Mouse (Mus musculus) erythroid progenitor cell, adult 5-6 weeks (primary cell): ENCODE results near the gene Asap3. TPM values are rescaled to one million over a fixed set of nuclear protein-coding genes. Genes with fewer than 3 reads are reported as not detected.

Source experiments
- ATAC-seq: replicated peaks from 2 replicates; pipeline ENCODE4 v1.8.0; 2016; ENCODE audit warnings: moderate number of reproducible peaks, mild to moderate bottlenecking, moderate TSS enrichment, inconsistent platforms; ENCODE audit not compliant: poor library complexity, low FRiP score, severe bottlenecking
- total RNA-seq, 2 experiments: library from RNA; stranded (forward) in 1 of 2; stranded (reverse) in 1 of 2; fragments of 150-400 nt in 1 of 2; fragments of 186-747, 209-891 nt in 1 of 2; gene quantifications; 2 replicates each; pipeline versions ENCODE4 v1.2.3 to v1.2.4; 2015 to 2017; ENCODE audit warnings: low replicate concordance in 2 of 2

Gene Asap3
- total RNA-seq, 2 experiments from 2014 or later, result 0.53 TPM; not detected in 1

- ATAC-seq, result peak; percentile 92
Measured at GRCm38 (mm10) chr4:136285811-136286371, 79.7 kb downstream of the Asap3 start.

DNA sequence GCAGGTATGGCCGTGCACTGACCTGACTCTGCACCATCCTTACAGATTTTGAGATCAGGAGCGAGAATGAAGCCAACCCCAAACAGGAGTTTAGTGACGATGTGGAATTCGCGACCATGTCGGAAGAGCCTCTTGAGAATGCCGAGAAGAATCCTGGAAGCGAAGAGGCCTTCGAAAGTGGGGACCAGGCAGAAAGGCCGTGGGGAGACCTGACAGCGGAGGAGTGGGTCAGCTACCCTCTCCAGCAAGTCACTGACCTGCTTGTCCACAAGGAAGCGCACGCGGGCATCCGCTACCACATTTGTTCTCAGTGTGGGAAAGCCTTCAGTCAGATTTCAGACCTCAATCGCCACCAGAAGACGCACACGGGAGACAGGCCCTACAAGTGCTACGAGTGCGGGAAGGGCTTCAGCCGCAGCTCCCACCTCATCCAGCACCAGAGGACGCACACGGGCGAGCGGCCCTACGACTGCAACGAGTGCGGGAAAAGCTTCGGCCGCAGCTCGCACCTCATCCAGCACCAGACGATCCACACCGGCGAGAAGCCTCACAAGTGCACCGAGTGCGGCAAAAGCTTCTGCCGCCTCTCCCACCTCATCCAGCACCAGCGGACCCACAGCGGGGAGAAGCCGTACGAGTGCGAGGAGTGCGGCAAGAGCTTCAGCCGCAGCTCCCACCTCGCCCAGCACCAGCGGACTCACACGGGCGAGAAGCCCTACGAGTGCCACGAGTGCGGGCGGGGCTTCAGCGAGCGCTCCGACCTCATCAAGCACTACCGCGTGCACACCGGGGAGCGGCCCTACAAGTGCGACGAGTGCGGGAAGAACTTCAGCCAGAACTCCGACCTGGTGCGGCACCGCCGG lies 84.0 kb downstream of the Asap3 start:
- no peak for ATAC-seq

GRCm38 (mm10) chr4:136290781-136291595 lies 84.8 kb downstream of the Asap3 start:
- ATAC-seq, result no peak

DNA sequence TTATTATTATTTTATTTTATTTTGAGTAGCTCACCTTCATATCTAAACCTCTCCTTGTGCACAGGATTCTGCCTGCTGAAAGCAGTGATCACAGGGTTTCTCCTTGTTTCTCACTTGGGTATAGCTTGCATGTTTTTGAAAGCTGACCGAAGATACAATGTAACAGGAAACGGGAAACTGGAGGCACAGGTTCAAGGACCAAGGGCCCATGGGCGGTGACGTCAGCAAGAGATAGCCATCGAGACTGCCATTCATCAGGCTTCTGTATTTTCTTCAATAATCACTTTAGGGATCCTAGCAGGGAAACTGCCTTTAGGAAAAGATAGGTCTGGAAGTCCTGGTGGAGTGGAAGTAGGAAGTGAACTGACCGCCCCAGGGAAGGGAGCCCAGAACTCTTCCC lies 85.5 kb downstream of the Asap3 start:
- ATAC-seq, result no peak

Other genes with a start within 250 kb of the Asap3 start
- 1.4 and 6.3 TPM in 2 replicates for gene Gale, start 242.6 kb upstream of the Asap3 start, total RNA-seq (2015; ENCODE audit: low replicate concordance)
- gene Gale, start 242.6 kb upstream of the Asap3 start, total RNA-seq (2017; ENCODE audit: low replicate concordance), result 3.6 and 12.2 TPM in 2 replicates
- gene Lypla2, start 233.7 kb upstream of the Asap3 start, total RNA-seq (2015; ENCODE audit: low replicate concordance), result 16.3 and 18.7 TPM in 2 replicates
- 6.3 and 12.9 TPM in 2 replicates for gene Lypla2, start 233.7 kb upstream of the Asap3 start, total RNA-seq (2017; ENCODE audit: low replicate concordance)
- 85.8 and 92.6 TPM in 2 replicates for gene Pithd1, start 219.1 kb upstream of the Asap3 start, total RNA-seq (2015; ENCODE audit: low replicate concordance)
- gene Pithd1, start 219.1 kb upstream of the Asap3 start, total RNA-seq (2017; ENCODE audit: low replicate concordance), result 78.3 and 100 TPM in 2 replicates
- gene Eloa, start 184.6 kb upstream of the Asap3 start, total RNA-seq (2015; ENCODE audit: low replicate concordance), result 54.8 and 64.1 TPM in 2 replicates
- 60.8 and 64.2 TPM in 2 replicates for gene Eloa, start 184.6 kb upstream of the Asap3 start, total RNA-seq (2017; ENCODE audit: low replicate concordance)
- gene Rpl11, start 152.9 kb upstream of the Asap3 start, total RNA-seq (2015; ENCODE audit: low replicate concordance), result 337 and 379 TPM in 2 replicates
- 133 and 171 TPM in 2 replicates for gene Rpl11, start 152.9 kb upstream of the Asap3 start, total RNA-seq (2017; ENCODE audit: low replicate concordance)
- gene Id3, start 62.9 kb upstream of the Asap3 start, total RNA-seq (2015; ENCODE audit: low replicate concordance), result 14.7 TPM in 1 of 2 replicates, not detected in the other
- 2.7 TPM in 1 of 2 replicates, not detected in the other for gene Id3, start 62.9 kb upstream of the Asap3 start, total RNA-seq (2017; ENCODE audit: low replicate concordance)
- 276 and 287 TPM in 2 replicates for gene E2f2, start 34.0 kb upstream of the Asap3 start, total RNA-seq (2015; ENCODE audit: low replicate concordance)
- 288 and 298 TPM in 2 replicates for gene E2f2, start 34.0 kb upstream of the Asap3 start, total RNA-seq (2017; ENCODE audit: low replicate concordance)
- 1.3 and 2.5 TPM in 2 replicates for gene Tcea3, start 41.4 kb downstream of the Asap3 start, total RNA-seq (2015; ENCODE audit: low replicate concordance)
- gene Tcea3, start 41.4 kb downstream of the Asap3 start, total RNA-seq (2017; ENCODE audit: low replicate concordance), result not detected in 2 replicates
- gene Zfp46, start 78.3 kb downstream of the Asap3 start, total RNA-seq (2015; ENCODE audit: low replicate concordance), result 1.7 and 2.9 TPM in 2 replicates
- 1.4 and 10.8 TPM in 2 replicates for gene Zfp46, start 78.3 kb downstream of the Asap3 start, total RNA-seq (2017; ENCODE audit: low replicate concordance)
- 92.6 and 104 TPM in 2 replicates for gene Hnrnpr, start 104.6 kb downstream of the Asap3 start, total RNA-seq (2015; ENCODE audit: low replicate concordance)
- 188 and 198 TPM in 2 replicates for gene Hnrnpr, start 104.6 kb downstream of the Asap3 start, total RNA-seq (2017; ENCODE audit: low replicate concordance)
- not detected in 2 replicates for gene Htr1d, start 217.2 kb downstream of the Asap3 start, total RNA-seq (2015; ENCODE audit: low replicate concordance)
- gene Htr1d, start 217.2 kb downstream of the Asap3 start, total RNA-seq (2017; ENCODE audit: low replicate concordance), result not detected in 2 replicates